Mouse (Mus musculus): Measurements from ENCODE around the gene Glrx. TPM values are rescaled to one million over a fixed set of nuclear protein-coding genes. Genes with fewer than 3 reads are reported as not detected.

Glrx gene
- polyA plus RNA-seq, 1 experiment from 2014 or later, result 22.9 TPM

DNA sequence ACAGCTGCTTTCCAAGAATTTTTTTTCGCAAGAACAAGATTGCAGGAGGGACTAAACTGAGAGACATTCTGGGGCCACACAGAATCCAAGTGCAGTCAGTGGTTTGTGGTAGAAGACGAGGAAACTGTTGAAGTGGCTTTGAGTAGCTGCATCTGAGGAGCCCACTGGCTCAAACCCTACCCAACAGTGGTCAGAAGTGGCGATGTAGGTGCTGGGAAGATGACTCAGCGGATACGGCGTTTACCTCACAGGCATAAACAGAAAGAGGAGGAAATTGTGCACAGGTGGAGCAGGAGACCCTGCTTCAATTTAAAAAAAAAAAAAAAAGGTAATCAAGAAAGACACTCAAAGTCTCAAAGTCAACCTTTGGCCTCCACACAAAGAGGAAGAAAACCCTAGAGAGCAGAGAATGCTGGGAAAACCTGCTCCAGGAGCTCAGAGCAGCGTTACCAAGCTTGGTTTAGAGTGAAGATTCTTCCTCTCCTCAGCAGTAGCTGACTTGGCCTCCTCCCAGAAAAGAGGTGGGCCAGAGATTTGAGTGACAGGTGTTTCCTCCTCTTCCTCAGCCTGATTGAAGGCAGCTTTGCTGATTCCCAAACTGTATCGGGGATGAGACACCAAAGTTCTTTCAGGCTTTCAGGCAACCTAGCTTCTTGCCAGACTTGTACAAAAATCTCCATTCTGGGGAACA lies 4.5 kb downstream of the Glrx start:
- DNase-seq (ENCODE audit: low spot score) (no peak), ATAC-seq (replicated peaks; ENCODE audit: low FRiP score) (no peak)
- Histone ChIP-seq H3K27me3 (ENCODE audit: control insufficient read depth, insufficient read depth, low read length) (no peaks in the 10 kb centered on the region), H3K9me3 (ENCODE audit: control insufficient read depth, low read length) (no peaks in the 10 kb centered on the region), H3K27ac (ENCODE audit: low read depth, low read length) (no peak overlapping the region), H3K4me3 (ENCODE audit: low read depth, low read length) (no peak overlapping the region), H3K4me1 (replicated peaks; ENCODE audit: control insufficient read depth, insufficient read depth, low read length) (no peaks in the 10 kb centered on the region), H3K36me3 (ENCODE audit: control insufficient read depth, insufficient read depth, low read length) (no peaks in the 10 kb centered on the region), H3K9ac (ENCODE audit: low read length) (no peak overlapping the region), H3K4me2 (ENCODE audit: low read depth, low read length, severe bottlenecking) (no peak overlapping the region)
- 84% methylated on average over 8 of the region's 8 CpGs for WGBS

DNA sequence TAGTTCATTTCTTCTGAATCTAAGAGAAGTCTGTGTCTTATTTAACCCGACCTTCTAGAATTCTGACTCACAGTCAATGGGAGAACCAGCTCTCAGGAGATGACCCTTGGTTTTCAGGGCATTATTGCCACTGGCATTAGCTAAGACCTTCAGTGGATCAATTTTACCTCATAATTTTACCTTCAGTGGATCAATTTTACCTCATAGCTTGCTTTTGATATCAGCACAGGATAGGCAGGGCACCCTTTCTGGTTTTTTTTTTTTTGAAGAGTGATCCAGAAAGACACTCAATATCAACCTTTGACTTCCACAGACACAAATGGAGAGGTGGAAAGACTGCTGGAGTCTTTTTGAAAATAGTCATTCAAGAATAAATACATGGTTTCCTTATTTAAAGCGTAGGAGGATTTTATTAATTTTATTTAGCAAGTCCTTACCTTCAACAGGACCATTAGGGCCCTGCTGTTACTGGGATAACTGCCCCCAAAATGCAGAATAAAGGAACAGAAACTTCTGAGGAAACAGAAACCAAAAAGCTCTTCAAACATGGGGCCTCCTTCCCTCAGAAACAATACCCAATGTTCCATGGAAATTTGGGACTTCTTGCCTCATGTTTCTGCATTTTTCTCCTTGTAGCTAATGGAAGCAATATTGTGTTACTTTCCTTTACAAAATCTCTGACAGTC lies 5.3 kb downstream of the Glrx start:
- 93% methylated on average over 2 of the region's 2 CpGs for WGBS
- ATAC-seq (replicated peaks; ENCODE audit: low FRiP score), result no peak
- Histone ChIP-seq H3K4me3 (ENCODE audit: low read depth, low read length) (no peak overlapping the region), H3K36me3 (ENCODE audit: control insufficient read depth, insufficient read depth, low read length) (no peaks in the 10 kb centered on the region), H3K9me3 (ENCODE audit: control insufficient read depth, low read length) (no peaks in the 10 kb centered on the region), H3K4me2 (ENCODE audit: low read depth, low read length, severe bottlenecking) (no peak overlapping the region), H3K9ac (ENCODE audit: low read length) (no peak overlapping the region), H3K4me1 (replicated peaks; ENCODE audit: control insufficient read depth, insufficient read depth, low read length) (no peaks in the 10 kb centered on the region), H3K27ac (ENCODE audit: low read depth, low read length) (no peak overlapping the region), H3K27me3 (ENCODE audit: control insufficient read depth, insufficient read depth, low read length) (no peaks in the 10 kb centered on the region)
- DNase-seq (ENCODE audit: low spot score), result no peak

DNA sequence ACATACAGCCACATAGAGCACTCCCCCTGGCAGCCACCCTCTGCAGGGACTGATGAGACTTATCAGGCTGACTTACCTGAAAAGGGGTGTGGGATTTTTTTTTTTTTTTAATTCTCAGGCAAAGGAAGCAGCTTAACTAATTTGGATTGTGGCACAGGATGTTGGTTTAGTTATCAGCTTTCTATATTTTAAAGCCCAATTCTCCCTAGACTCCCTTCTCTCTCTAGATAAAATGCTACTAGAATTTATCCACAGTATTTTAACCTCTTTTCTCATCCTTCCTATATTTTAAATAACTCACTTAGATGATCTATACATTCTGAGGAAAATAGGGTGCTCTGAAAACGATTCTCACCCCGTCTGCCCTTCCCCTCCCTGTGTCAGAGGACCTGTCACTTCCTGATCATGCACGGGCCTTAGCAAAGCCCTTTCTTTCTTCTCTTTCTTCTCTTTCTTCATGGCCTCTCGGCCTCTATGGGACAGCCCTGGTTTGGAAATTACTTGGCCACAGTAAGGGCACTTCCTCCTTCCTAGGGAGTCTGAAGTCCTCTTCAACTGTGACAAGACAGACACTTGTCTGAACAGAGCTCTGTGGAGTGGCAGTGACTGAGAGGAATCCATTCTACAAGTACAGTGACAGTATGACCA lies 6.0 kb downstream of the Glrx start:
- no peaks in the 10 kb centered on the region for H3K36me3 ChIP-seq (ENCODE audit: control insufficient read depth, insufficient read depth, low read length)
- no peak overlapping the region for H3K4me2 ChIP-seq (ENCODE audit: low read depth, low read length, severe bottlenecking)
- H3K27me3 ChIP-seq (ENCODE audit: control insufficient read depth, insufficient read depth, low read length), result no peaks in the 10 kb centered on the region
- H3K9ac ChIP-seq (ENCODE audit: low read length), result no peak overlapping the region
- H3K4me1 ChIP-seq (replicated peaks; ENCODE audit: control insufficient read depth, insufficient read depth, low read length), result no peaks in the 10 kb centered on the region
- DNase-seq (ENCODE audit: low spot score) (no peak), ATAC-seq (replicated peaks; ENCODE audit: low FRiP score) (no peak)
- no peaks in the 10 kb centered on the region for H3K9me3 ChIP-seq (ENCODE audit: control insufficient read depth, low read length)
- H3K4me3 ChIP-seq (ENCODE audit: low read depth, low read length), result no peak overlapping the region
- WGBS, result 68% methylated on average over 4 of the region's 4 CpGs
- H3K27ac ChIP-seq (ENCODE audit: low read depth, low read length), result no peak overlapping the region

DNA sequence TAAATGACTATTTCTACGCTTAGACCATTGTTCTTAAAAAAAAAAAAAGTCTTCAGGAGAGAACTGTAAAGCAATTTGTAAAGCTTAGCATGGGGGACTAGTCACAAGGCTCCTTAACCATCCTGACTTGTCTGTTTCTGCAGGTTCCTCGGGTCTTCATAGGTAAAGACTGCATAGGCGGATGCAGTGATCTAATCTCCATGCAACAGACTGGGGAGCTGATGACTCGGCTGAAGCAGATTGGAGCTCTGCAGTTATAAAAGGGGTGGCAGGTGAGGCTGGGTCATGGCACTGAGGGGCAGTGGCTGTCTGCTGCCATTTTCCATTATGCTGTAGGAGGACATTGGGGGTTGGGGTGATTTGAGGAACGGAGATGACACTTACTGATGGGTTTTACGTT lies 7.4 kb downstream of the Glrx start:
- no peak overlapping the region for H3K9ac ChIP-seq (ENCODE audit: low read length)
- no peak for ATAC-seq (replicated peaks; ENCODE audit: low FRiP score)
- no peak for DNase-seq (ENCODE audit: low spot score)
- no peaks in the 10 kb centered on the region for H3K9me3 ChIP-seq (ENCODE audit: control insufficient read depth, low read length)
- no peak overlapping the region for H3K4me2 ChIP-seq (ENCODE audit: low read depth, low read length, severe bottlenecking)
- 87% methylated on average over 6 of the region's 6 CpGs for WGBS
- no peaks in the 10 kb centered on the region for H3K36me3 ChIP-seq (ENCODE audit: control insufficient read depth, insufficient read depth, low read length)
- no peak overlapping the region for H3K4me3 ChIP-seq (ENCODE audit: low read depth, low read length)
- no peak overlapping the region for H3K27ac ChIP-seq (ENCODE audit: low read depth, low read length)
- no peaks in the 10 kb centered on the region for H3K4me1 ChIP-seq (replicated peaks; ENCODE audit: control insufficient read depth, insufficient read depth, low read length)
- no peaks in the 10 kb centered on the region for H3K27me3 ChIP-seq (ENCODE audit: control insufficient read depth, insufficient read depth, low read length)

DNA sequence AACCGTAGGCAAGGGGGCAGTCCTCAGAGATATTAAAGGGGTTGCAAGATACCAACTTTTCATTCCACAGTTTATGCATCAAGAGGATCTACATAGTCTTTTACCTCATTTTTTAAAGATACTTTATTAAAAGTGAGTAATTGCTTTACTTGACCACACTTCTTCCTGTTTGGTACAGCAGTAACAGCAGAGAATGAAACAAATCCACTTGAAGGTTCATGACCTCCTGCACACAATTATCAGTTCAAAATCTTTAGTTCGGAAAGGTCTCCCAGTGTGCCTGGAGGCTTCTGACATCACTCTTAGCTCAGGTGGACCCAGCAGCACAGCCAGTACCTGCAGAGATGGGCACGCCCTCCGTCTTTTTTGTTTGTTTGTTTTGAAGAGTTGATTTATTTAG lies 12.4 kb downstream of the Glrx start:
- no peaks in the 10 kb centered on the region for H3K36me3 ChIP-seq (ENCODE audit: control insufficient read depth, insufficient read depth, low read length)
- H3K4me3 ChIP-seq (ENCODE audit: low read depth, low read length), result no peak overlapping the region
- no peak for ATAC-seq (replicated peaks; ENCODE audit: low FRiP score)
- 89% methylated on average over 4 of the region's 4 CpGs for WGBS
- no peaks in the 10 kb centered on the region for H3K27me3 ChIP-seq (ENCODE audit: control insufficient read depth, insufficient read depth, low read length)
- H3K9ac ChIP-seq (ENCODE audit: low read length), result no peak overlapping the region
- no peak for DNase-seq (ENCODE audit: low spot score)
- no peak overlapping the region for H3K4me2 ChIP-seq (ENCODE audit: low read depth, low read length, severe bottlenecking)
- H3K9me3 ChIP-seq (ENCODE audit: control insufficient read depth, low read length), result no peaks in the 10 kb centered on the region
- no peaks in the 10 kb centered on the region for H3K4me1 ChIP-seq (replicated peaks; ENCODE audit: control insufficient read depth, insufficient read depth, low read length)
- no peak overlapping the region for H3K27ac ChIP-seq (ENCODE audit: low read depth, low read length)

DNA sequence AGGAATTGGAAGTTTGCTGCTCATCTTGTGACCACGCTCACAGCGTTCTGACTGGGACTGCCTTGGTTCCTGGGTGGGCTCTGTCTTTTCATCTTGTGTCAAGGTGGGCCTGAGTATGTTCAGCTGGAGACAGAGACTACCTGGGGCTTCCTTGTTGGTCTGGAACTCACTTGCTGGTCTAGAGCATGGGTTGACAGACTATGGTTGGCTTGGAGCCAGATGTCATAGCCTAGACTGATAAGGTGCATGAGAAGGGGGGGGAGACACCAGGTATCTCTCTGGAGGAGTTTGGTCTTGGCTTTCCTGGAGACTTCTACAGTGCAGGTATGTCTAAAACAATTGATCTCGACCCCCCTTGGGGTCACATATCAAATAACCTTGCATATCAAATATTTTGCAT lies 13.4 kb downstream of the Glrx start:
- Histone ChIP-seq H3K27ac (ENCODE audit: low read depth, low read length) (no peak overlapping the region), H3K9ac (ENCODE audit: low read length) (no peak overlapping the region), H3K4me3 (ENCODE audit: low read depth, low read length) (no peak overlapping the region), H3K9me3 (ENCODE audit: control insufficient read depth, low read length) (no peaks in the 10 kb centered on the region), H3K4me1 (replicated peaks; ENCODE audit: control insufficient read depth, insufficient read depth, low read length) (no peaks in the 10 kb centered on the region), H3K36me3 (ENCODE audit: control insufficient read depth, insufficient read depth, low read length) (no peaks in the 10 kb centered on the region), H3K27me3 (ENCODE audit: control insufficient read depth, insufficient read depth, low read length) (no peaks in the 10 kb centered on the region), H3K4me2 (ENCODE audit: low read depth, low read length, severe bottlenecking) (no peak overlapping the region)
- 82% methylated on average over 3 of the region's 3 CpGs for WGBS
- DNase-seq (ENCODE audit: low spot score) (no peak), ATAC-seq (replicated peaks; ENCODE audit: low FRiP score) (no peak)

DNA sequence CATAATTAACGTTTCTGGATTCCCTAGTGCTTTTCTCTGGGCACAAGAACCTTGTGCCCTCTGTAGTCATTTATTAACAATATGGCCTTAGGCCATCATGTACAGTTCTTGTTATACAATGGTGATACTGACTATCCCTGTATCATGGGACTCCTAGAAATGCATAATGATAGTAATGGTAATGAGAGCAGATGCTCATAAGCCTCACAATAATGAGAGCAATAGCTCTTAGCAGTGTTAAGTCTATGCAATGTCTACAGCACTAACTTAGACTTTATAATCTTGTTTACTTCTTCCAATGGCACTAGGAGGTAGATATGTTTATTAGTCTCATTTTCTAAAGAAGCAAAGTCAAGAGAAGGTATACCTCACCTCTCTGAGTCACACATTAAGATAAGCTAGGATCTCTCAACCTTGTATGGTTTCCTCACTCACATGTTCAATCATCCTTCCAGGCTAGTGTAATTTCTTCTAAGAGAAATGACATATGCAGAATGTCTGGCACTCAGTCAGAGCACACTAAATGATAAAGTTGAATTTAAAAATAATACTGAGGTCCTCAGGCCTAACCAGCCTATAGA lies 19.7 kb downstream of the Glrx start:
- Histone ChIP-seq H3K27me3 (ENCODE audit: control insufficient read depth, insufficient read depth, low read length) (no peaks in the 10 kb centered on the region), H3K4me1 (replicated peaks; ENCODE audit: control insufficient read depth, insufficient read depth, low read length) (no peaks in the 10 kb centered on the region), H3K27ac (ENCODE audit: low read depth, low read length) (no peak overlapping the region), H3K9me3 (ENCODE audit: control insufficient read depth, low read length) (no peaks in the 10 kb centered on the region), H3K4me2 (ENCODE audit: low read depth, low read length, severe bottlenecking) (no peak overlapping the region), H3K9ac (ENCODE audit: low read length) (no peak overlapping the region), H3K4me3 (ENCODE audit: low read depth, low read length) (no peak overlapping the region), H3K36me3 (ENCODE audit: control insufficient read depth, insufficient read depth, low read length) (no peaks in the 10 kb centered on the region)
- 88% methylated on average over 1 of the region's 1 CpGs for WGBS
- ATAC-seq (replicated peaks; ENCODE audit: low FRiP score) (no peak), DNase-seq (ENCODE audit: low spot score) (no peak)

DNA sequence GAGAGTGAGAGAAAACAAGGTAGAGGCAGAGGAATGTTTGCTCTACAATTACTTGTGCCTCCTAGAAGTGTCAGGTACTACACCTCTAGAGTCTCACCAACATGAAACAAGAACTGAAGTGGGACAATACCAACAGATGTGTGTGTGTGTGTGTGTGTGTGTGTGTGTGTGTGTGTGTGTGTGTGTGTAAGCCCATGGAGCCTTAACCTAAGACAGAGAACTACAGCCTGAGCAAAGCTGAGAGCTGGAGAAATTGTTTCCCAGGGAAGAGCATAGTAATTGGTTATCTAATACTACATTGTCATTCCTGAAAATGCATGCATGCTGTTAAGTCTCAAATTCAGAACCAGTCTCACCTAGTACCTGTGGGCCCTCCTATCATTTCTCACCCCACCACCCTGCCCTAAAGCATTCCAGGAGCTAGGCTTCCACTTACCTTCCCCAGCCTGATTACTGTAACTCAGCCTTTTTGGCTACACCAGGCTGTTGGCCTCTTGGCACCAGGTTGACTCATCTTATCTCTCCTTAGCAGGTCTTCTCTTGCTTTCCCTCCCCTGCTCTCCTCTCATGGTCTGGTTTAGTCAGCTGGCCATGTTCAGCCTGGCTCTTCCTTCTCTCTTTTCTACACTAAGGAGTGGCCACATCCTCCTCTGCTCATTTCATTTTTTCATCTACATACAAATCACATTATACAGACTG lies 26.0 kb downstream of the Glrx start:
- no peak overlapping the region for H3K27ac ChIP-seq (ENCODE audit: low read depth, low read length)
- no peak for ATAC-seq (replicated peaks; ENCODE audit: low FRiP score)
- no peaks in the 10 kb centered on the region for H3K27me3 ChIP-seq (ENCODE audit: control insufficient read depth, insufficient read depth, low read length)
- DNase-seq (ENCODE audit: low spot score), result no peak
- no peaks in the 10 kb centered on the region for H3K4me1 ChIP-seq (replicated peaks; ENCODE audit: control insufficient read depth, insufficient read depth, low read length)
- no peaks in the 10 kb centered on the region for H3K9me3 ChIP-seq (ENCODE audit: control insufficient read depth, low read length)
- H3K36me3 ChIP-seq (ENCODE audit: control insufficient read depth, insufficient read depth, low read length), result no peaks in the 10 kb centered on the region; the same call in 1 of the 2 replicates
- no peak overlapping the region for H3K4me2 ChIP-seq (ENCODE audit: low read depth, low read length, severe bottlenecking)
- H3K4me3 ChIP-seq (ENCODE audit: low read depth, low read length), result no peak overlapping the region
- no peak overlapping the region for H3K9ac ChIP-seq (ENCODE audit: low read length)
